Mouse (Mus musculus) kidney, postnatal 4 days (tissue): ENCODE measurements around the gene Zmym6.
A peak's percentile ranks its signal among the peaks of the same experiment; 100 is the strongest.
"Not testable (repeated sequence)": the region's sequence is repeated elsewhere in the genome, so short reads cannot be mapped to it uniquely, and the experiment has no call there.

ENCODE experiments used
- DNase-seq, 2 experiments: peaks; one replicate each; pipeline ENCODE4 v3.0.0; 2021; ENCODE audit warnings: mixed read lengths in 2 of 2

The Zmym6 gene

DNA sequence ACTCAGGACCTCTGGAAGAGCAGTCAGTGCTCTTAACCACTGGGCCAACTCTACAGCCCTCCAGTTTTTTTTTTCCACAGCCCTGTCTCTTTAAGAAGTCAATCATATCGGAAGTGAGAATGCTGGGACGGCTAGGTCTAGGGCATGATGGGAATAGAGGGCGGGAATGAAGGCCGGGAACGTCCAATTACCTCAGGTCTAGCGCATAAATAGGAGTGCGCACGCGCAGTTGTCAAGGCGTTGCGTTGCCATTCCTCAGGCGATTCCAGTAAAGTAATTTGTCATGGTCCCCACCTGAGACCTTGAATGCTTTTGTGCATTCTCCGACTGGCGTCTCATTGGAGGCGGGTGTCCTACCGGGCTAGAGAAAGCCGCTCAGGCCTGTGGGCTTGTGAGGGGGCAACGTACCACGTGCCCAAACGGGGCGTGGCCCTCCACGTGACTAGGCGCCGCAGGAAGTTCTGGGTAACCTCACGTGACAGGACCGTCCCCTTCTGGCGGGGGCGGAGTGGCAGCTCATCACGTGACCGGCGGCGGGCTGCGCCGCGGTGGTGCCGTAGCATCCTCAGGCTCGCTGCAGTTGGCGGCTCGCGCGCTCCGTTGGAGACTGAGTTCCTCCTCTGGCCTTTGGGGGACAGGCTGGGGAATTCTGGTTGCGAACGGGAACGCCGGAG, at the start of gene Zmym6:
Zmym6 (plus strand) TSS at position 509 of the 674 bp plus-strand sequence.
- peak; percentile 95 to 98 for DNase-seq

DNA sequence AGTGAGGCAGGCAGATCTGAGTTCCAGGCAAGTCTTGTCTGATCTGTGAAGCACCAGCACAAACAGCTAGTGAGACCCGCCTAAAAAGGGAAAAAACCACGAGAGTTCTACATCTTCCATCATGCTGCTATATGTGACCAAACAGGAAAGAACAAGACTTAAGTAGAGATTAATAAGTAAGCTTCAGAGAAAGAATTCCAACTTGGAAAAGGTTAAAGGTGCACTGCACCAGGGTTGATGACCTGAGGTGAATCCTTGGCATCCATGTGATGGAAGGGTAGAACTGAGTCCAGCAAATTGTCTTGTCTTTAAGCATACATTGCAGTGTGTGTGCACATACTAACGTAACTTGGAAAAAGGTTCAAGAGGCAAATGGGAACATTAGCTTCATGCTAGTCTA, 40.0 kb upstream of the Zmym6 start:
- no peak for DNase-seq

DNA sequence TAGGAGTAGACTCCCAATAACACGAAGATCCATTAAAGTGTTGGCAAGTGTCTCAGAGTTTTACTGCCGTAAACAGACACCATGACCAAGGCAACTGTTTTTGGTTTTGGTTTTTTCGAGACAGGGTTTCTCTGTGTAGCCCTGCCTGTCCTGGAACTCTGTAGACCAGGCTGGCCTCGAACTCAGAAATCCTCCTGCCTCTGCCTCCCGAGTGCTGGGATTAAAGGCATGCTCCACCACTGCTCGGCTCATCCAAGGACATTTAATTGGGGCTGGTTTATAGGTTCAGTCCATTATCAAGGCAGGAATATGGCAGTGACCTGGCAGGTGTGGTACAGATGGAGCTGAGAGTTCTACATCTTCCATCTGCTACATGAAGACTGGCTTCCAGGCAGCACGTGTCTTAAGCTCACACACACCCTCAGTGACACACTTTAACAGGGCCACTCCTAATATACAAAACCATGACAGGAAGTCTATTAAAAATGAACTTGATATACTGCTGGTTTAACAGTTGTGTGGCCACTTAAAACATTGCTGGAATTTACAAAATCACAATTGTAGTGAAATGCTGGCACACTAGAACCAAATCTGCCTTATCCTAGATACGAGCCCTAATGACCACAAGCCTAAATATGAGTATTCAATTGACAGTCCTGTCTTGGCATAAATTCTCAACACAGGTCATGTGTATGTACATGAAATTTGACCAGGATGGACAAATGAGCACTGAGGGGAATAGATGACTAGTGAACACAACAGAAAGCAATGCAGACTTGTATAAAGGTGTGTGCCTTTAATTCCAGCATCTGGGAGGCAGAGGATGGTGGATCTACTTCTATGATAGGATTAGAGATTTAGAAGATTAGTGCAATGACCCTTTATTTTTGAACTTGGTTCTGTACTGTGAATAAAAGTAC, 39.0 kb upstream of the Zmym6 start:
- no peak for DNase-seq

DNA sequence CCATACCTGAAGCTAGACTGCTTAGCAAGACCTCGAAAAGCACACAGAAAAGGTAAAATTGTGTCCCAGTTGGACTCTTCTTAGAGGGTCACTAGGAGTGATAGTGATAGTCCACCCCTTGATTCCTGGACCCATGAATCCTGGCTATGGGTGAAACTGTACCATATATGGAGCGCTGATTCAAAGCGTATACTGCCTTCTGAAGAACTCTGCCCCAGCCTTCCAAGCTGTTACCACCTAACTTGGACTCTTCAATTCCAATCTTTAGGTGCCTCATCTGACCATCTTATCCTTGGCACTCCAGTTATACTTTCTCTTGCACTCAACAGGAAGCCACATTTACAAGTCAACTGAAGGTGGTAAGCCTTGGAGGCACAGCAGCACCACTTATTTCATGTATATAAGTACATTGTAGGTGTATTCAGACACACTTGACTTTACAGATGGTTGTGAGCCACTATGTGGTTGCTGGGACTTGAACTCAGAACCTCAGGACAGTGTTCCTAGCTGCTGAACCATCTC, 38.3 kb upstream of the Zmym6 start:
- DNase-seq, result no peak

DNA sequence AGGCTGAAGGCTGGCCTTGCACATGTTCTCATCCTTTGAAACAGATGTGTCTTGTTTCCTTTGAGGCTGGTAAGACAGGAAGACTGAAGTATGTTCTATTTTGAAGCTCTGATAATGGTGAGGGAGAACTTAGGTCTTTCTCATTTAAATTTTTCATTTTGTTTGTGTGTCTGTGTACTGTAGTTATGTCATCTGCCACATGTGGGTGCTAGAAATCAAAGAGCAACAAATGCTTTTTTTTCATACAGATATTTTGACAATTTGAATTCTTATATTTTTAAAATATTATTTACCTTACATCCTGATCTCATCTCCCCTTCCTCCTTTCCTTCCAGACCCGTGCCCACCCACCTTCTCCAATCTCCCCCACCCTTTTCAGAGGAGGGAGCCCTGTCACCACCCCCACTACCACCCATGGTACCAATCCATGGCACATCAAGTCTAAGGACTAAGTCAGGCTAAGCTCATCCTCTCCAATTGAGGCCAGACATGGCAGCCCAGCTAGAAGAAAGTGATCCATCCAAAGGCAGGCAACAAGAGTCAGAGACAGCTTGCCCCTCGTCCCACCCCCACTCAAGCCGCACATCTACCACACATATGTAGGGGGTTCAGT, 37.2 kb upstream of the Zmym6 start:
- no peak for DNase-seq

DNA sequence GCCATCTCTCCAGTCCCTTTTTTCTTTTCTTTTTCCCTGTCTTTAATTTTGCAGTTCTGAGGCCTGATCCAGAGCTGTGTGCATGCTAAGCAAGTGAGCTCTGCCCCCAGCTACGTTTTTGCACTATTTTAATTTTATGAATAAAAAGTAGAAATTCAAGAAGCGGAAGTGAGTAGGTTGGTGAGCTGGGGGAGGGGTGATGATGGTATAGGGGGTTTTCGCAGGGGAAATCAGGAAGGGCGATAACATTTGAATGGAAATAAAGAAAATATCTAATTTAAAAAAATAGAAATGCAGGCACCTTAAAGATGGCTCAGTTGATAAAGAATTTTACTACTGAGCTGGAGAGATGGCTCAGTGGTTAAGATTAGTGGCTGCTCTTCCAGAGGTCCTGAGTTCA, 33.6 kb upstream of the Zmym6 start:
- no peak for DNase-seq

DNA sequence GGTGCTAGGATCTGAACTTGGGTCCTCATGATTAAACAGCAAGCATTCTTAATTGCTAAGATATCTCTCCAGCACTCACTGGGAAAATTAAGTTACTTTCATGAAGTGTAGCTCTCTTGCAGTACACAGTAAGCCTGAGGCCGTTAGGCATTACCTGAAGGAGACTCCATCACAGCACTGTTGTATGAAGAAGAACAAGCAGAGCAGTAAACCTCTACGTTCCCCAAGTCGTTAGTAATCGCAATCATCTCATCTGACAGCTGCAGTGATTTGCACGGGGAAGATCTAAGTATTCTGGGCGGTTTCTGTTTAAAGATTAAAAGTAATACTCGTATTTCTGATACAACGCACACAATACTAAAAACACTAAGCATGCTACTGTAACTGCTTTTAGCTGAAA, 26.1 kb upstream of the Zmym6 start:
- no peak for DNase-seq

DNA sequence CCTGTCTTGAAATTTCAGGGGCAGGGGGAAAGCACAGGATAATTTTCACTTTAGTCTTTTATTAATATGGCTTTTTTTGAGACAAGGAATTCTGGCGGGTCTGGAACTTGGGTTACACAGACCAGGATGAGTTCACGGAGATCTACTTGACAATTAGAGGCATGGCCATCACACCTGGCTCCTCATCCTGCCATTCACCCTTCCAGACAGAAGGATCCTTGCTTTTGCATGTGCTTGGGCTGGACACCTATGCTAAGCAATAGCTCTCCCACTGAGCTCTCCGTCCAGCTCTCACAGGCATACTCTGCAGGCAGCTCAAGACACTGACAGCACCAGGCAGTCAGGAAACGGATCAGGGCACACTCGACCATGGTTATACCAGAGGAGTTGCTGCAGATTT, 24.1 kb upstream of the Zmym6 start:
- no peak for DNase-seq

DNA sequence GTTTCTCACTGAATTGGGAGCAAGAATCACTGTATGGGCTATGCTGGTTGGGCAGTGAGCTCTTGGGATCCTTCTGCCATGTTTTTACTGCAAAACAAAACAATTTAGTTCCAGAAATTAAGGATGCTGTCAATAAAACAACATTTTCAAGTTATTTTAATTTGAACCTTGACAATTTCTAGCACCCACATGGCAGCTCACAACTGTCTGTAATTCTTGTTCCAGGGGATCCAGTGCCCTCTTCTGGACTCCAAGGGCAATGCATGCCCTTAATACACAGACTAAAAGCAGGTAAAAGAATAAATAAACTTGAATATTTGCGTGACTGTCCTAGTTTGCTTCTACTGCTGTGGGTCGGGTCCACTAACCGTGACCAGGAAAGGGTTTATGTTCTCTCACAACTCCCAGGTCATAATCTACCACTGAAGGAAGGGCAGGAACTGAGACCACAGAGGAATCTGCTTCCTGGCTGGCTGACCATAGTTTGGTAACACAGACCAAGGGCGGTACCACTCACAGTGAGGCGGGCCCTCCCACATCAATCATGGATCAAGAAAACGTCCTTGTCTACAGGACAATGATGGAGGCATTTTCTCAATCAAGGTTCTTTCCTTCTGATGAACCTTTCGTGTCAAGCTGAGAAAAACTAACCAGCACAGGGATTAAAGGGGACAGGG, 22.5 kb upstream of the Zmym6 start:
- no peak for DNase-seq

DNA sequence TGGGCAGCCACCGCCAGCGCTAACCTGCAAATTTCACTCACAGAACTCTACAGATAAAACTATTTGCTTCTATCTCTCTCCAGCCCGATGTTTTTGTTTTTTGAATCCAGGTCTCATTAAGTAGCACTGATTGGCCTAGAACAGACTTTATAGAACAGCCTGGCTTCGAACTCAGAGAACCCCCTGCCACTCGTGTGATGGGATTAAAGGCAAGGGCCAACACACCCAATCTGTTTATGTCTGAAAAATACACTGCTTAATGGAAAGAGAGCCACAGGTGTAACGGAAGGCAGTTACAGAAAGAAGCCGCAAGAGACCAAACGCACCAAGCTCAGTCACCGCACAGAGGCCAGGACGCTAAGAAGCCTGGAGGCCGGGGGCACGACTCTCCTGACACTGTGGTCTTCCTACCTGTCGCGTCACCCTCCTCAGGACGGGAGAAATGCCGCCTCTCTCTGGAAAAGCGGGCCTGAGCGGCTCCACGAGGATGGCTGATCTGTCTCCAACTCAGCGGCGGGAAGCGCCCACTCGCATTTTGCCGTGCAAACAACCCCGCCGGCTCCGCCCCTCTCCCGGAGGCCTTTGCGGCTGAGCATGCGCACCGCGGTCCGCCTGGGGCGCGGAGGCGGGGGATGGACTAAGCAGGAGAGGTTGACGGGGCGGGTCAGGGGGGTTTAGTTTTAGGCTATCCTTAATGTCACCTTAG, 16.4 kb upstream of the Zmym6 start, which contains the start of gene Zmym1:
Zmym1 (minus strand) TSS at position 568 of the 706 bp plus-strand sequence.
- peak; percentile 94 to 96 for DNase-seq

DNA sequence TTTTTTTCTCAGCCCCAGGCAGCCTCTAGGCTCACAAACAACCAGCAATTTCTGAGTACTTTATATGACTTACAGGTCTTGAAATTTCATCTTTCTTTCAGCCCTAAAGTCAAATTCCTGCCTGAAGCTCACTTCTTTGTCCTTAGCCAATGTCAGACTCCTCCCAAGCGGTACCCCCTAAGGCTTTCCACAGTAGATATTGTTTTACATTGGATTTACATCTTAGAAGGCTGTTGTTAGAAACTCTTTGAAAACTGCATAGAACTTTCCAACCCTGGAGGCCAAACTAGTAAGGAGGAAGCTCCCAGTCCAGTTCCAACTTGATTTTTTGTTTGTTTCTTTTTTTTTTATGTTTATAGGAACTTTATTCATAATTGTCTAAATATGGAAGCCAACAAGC, 13.1 kb upstream of the Zmym6 start:
- no peak for DNase-seq

DNA sequence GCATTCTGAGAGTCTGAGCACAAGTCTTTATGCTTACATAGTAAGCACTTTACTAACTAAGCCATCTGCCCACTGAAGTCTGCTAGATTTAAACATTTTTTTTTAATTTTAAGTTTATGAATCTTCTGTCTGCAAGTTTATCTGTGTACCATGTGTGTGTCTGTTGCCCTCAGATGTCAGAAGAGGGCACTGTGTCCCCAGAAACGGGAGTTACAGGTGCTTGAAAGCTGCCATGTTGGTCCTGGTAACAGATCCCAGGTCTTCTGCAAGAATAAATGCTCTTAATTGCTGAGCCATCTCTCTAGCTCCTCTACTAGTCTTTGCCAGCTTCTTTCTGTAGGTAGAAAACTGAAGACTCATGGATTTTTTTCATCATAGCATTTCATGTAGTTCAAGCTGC, 2.3 kb upstream of the Zmym6 start:
- no peak for DNase-seq

DNA sequence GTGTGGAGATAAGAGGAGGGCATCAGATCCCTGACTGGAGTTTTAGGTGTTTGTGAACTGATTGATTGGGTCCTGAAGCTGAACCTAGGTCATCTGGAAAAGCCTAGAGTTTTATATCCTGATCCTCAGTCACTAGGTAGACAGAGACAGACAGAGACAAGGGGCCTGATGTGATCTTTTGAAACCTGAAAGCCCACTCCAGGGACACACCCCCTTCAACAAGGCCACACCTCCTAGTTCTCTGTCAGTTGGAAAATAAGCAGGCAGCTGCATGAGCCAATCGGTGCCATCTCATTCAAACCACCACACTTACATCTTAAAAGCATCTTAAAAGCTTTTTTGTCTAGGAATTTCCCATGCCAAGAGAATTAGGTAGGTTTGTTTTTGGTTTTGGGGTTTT, 3.6 kb downstream of the Zmym6 start:
- DNase-seq, result no peak

DNA sequence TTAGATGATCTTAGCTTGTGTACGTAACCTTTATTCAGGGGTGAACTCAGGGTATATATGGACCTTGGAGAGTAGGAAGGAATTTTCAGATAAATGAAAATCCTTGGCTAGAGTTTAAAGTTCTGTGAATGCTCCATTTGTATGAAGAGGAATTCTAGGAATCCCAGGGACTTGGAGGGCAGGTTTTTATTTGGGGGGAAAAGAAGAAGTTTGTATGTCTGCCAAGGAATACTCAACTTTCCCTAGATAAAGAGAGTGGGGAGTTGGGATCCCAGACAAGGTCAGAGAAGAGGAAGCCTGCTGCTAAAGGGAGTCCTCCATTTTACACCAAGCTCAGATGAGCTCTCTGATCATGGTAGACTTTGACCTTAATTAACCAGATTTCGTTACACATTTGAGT, 5.9 kb downstream of the Zmym6 start:
- no peak for DNase-seq

DNA sequence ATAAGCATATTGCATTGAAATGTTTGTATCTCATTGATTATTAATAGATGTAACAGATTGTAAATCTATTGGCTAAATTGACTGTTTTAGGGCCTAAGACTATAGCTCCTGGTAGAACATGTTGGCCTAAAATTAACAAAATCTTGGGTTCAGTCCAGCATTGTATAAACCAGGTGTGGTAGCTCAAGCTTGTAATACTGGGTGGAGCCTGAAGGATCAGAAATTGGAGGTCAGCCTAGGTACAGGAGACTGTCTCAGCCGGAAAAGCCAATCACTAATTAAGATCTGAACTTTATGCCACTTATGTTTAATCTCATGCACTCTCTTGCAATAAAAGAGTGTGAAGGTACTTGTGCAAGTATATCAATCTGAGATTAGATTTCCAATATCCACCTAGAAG, 8.6 kb downstream of the Zmym6 start:
- no peak for DNase-seq

DNA sequence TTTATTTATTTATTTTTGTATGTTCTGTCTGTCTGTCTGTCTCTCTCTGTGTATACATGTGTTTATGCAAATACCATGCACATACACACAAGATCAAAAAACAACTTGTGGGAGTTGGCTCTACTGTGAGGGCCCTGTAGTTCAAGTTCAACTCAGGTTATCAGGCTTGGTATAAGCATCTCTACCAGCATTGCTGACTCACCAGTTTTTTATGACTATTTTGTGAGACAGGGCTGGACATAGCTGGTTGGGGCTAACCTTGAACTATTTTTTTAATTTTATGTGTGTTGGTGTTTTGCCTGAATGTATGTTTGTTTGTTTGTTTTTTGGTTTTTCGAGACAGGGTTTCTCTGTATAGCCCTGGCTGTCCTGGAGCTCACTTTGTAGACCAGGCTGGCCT, 14.0 kb downstream of the Zmym6 start:
- no peak for DNase-seq

DNA sequence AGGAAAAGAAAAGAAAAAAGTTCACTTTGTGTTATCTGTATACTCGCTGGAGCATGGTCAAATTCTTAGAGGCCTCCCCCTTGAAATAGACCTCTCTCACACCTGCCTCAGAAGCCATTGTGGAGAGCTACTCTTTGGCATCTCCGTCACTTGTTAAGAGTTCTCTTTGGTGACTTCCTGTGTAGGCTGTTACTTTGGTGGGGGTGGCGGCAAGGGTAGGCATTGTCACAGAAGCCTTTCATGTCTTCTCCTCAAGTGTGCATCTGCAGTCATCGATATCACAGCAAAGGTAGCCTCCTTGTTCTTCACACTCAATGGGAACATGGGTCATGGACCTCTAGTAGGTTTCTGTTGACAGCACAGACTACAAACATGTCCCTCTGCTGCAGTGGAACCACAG, 17.9 kb downstream of the Zmym6 start:
- no peak for DNase-seq

DNA sequence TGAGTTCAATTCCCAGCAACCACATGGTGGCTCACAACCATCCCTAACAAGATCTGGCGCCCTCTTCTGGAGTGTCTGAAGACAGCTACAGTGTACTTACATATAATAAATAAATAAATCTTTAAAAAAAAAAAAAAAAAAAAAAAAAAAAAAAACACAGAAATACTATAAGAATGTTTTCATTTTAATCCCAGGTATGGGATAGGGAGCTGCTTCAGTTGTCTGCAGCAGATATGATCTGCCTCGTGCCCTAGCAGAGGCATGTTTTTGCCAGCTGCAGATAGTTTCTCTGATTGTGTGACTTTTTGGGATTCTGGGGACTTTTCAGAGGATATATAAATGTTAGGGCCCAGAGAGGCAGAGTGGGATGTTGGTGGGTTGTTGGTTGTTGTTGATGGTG, 22.4 kb downstream of the Zmym6 start:
- not testable (repeated sequence) for DNase-seq

DNA sequence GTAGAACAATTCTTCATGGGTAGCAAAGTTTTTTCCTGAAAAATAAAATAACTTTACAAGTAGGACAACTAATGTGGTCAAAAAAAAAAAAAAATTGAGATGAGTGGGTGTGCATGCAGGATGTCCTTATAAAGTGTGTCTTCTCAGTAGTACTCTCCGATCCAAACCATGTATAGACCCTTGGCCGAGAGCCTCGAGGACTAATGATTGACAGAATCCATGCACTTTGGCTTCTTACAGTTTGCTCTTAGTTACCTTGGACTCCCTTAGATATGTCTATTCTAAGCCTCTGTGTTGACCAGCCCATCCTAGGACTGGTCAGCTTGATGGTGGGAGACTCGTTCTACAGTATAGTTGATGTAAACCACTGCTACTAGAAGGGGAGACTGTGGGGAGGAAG, 30.4 kb downstream of the Zmym6 start:
- DNase-seq, result peak in 1 of 2 experiments; percentile 9

DNA sequence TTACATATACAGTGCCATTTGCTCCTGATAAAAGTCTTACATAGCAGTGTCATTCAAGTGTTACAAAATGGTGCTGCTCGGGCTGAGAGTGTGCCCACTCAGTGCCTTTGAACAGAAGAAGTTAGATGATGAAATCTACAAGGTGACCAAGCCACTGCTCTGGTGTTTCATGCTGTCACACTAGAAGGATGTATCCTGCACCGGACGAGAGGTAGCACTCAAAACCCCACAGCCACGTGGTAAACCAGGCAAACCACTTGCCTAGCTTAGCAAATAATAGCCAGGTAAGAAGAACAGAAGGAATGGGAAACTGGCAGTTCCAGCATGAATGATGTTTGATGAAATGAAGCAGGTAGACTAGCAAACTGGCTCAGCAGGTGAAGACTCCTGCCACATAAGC, 33.4 kb downstream of the Zmym6 start:
- DNase-seq, result no peak

DNA sequence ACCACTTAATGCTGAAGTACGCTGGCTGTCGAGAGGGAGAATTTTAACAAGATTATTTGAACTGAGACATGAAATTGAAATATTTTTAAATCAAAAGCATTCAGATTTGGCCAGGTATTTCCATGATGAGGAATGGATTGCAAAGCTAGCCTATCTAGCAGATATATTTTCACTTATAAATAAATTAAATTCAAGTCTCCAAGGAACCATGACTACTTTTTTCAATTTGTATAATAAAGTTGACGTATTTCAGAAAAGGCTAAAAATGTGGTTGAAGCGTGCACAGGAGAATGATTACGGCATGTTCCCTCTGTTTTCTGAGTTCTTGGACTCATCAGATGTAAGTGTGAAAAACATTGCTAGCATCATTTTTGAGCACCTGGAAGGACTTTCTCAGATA, 46.2 kb downstream of the Zmym6 start, which contains the start of gene Tmem35b:
Tmem35b (plus strand) TSS at position 301 of the 400 bp plus-strand sequence.
- no peak for DNase-seq

DNA sequence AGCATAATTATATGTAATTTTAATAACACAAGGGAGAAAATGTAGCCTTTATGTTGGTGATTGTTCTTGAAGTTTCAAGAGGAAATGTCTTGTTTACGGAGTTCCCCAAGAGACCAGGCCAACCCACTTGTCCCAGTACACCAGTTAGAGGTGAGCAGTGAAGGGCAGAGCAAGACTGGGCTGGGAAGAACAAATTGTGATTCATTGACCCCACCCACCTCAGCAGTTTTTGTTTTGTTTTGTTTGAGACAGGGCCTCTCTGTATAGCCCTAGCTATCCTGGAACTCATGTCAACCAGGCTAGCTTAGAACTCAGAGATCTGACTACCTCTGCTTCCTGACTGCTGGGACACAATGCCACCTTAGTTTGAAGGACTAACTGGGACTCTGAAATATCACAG, 47.1 kb downstream of the Zmym6 start:
- DNase-seq, result no peak
